Mouse (Mus musculus) liver, embryonic 14.5 days (tissue): ENCODE measurements around the gene Gm15319.
"Not testable (repeated sequence)": the region's sequence is repeated elsewhere in the genome, so short reads cannot be mapped to it uniquely, and the experiment has no call there.

Source experiments
- CTCF ChIP-seq: IDR thresholded peaks from 2 replicates; pipeline ENCODE4 v1.5.1; 2016; ENCODE audit warnings: antibody characterized with exemption, low read depth, control low read depth
- EP300 ChIP-seq: IDR thresholded peaks from 2 replicates; pipeline ENCODE4 v1.6.1; 2016; ENCODE audit warnings: antibody characterized with exemption, low read depth

GRCm38 (mm10) chr8:20410355-20410754, 47.3 kb upstream of the Gm15319 start:
- TF ChIP-seq CTCF, EP300: not testable (repeated sequence)
